Mouse (Mus musculus) kidney, adult 2 months (tissue): ENCODE results near the gene Nbl1.

ENCODE experiments used
- CTCF ChIP-seq: fragments of 200-500 bp; conservative IDR thresholded peaks from 2 replicates; pipeline ENCODE4 v1.5.1; 2011; ENCODE audit warnings: low read depth, mild to moderate bottlenecking, control low read depth, low read length, moderate library complexity, mixed read lengths; ENCODE audit not compliant: insufficient read depth, insufficient read length
- POLR2A ChIP-seq: fragments of 200-500 bp; IDR thresholded peaks from one replicate; pipeline ENCODE4 v1.6.1; 2011; ENCODE audit warnings: low read depth, low read length, control low read depth

DNA sequence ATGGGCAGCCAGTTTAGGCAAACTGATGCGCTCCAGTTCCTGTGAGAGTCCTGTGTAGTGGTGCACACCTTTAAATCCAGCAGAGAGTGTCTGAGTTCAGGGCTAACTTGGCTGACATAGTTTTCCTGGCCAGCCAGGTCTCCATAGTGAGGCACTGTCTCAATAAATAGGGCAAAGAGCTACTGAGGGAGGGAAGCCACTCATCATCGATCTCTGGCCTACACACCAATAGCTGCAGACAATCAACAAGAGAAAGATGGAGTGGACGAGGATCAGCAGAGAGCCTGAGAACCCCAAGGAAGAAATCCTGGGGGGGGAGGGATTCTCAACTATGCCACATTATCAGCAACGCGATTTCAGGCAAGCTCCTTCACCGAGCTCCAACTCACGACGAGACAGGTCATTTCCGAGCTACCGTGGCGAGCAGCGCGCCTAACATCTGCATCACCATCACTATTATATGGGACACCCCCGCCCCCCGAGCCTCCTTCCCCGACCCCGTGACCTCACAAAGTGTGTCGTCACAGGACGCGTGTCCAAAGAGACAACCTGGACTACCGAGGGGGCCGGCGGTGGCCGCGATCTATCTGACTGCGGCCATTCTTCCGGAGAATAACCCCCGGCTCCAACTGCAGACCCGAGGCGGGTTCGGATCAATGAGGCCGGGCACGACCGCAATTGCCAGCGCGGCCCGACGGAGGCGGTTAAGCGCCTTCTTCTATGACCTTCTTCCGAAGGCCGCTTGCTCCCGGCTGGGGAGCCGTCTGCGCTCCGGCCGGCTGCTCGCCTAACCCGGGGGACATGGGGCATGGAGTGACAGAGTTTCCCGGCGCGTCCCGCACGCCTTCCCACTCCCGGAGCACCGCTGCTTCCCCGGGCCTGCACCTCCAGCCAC, 37.3 kb upstream of the Nbl1 start:
- TF ChIP-seq POLR2A (no peak), CTCF (no peak)
